Mouse (Mus musculus): ENCODE measurements around the gene Cmtr2.
A peak's percentile ranks its signal among the peaks of the same experiment; 100 is the strongest.

Cmtr2 gene

GRCm38 (mm10) chr8:110265796-110266305 is 50.4 kb downstream of the Cmtr2 start:
- DNase-seq (ENCODE audit: low spot score in 2 of 2), result no peak

DNA sequence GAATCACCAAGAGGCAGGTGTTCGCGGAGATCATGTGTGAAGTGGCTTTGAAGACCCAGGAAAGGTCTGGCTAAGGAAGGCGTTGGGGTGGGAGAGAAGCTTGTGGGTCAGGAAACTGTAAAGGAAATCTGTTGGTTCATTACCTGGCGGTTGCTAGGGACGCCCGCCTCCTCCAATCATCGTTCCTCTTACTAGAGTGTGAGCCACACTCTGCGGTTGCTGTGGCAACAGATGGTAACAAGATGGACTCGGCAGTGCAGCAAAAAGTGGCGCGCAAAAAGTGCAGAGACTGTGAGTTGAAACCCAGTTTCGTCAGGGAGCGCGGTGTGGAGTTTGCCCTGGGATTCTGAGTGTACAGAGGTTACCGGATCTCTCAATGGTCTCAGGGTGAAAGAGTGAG is 51.3 kb downstream of the Cmtr2 start, which contains the start of gene Hydin:
Gene Hydin, plus strand, starts transcription at position 237 of the 400 bp plus-strand sequence.
- DNase-seq (ENCODE audit: low spot score in 2 of 2), result peak; percentile 74 to 79

GRCm38 (mm10) chr8:110267268-110267667 is 51.8 kb downstream of the Cmtr2 start:
- no peak for DNase-seq (ENCODE audit: low spot score in 2 of 2)

DNA sequence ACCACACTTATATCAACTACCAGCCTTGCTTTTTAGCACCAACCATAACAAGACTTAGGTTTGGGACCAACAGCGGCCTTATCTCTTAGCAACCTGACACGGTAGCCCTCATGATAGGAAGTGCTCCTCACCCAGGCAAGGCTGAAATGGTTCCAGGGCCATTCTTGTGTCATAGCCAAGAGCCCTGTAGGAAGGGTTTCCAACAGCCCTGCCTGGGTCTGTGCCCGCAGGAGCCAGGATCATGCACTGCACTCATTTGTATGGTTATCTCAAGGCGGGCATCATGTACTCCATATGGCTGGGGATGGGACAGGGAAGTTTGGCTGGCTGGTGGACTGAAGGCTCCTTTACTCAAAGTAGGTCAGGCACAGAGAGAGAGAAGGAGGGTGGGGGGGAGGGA is 55.2 kb downstream of the Cmtr2 start:
- DNase-seq (ENCODE audit: low spot score in 2 of 2), result no peak

DNA sequence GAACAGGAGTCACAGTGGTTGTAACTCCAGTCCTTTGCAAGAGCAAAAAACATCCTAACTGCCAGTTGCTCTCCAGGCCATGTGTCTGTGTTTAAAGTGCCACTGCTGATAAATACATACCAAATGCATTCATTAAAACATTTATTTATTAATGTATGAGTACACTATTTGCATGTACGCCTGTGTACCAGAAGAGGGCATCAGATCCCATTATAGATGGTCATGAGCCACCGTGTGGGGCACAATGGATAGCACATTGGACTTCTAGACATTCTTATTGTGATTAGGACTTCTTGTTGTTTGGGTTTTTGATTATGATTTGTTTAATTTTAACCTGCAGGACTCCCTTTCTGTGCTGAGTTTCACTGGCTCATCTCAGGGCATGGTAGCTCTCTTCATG is 57.9 kb downstream of the Cmtr2 start:
- no peak for DNase-seq (ENCODE audit: low spot score in 2 of 2)

Measured in frontal cortex, postnatal 25 days (tissue).